Mouse (Mus musculus) gastrocnemius, postnatal 4 days (tissue): ENCODE data around the gene Gm47841. TPM values are rescaled to one million over a fixed set of nuclear protein-coding genes. Genes with fewer than 3 reads are reported as not detected.

Experiments
- DNase-seq, 2 experiments: peaks; one replicate each; pipeline ENCODE4 v3.0.0; 2021 to 2022; ENCODE audit warnings: low spot score in 2 of 2, mixed read lengths in 2 of 2
- total RNA-seq, 2 experiments: library from RNA; stranded (reverse); gene quantifications; 2 replicates each; pipeline ENCODE4 v1.2.3; 2021

Gm47841 gene
- total RNA-seq, 2 experiments from 2014 or later: 0.27 to 0.34 TPM

DNA sequence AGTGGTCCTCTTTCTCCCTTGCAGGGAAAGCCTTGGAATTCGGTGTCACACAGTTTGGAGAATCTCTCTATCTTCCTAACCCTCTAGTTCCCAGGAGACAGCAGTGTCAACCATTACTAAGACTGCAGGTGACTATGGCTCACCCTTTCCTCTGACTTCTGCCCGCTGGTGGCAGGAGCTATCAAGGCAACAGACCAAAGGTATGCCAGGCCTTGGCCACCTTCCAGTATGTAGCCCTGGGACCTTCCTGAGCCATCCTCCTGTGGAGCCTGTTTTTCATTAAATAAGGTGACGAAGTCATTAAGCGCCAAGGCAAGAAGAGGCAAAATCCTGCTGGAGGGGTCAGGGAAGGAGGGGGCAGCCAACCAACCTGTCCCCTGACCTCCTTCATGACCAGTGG, 28.0 kb upstream of the Gm47841 start:
- no peak for DNase-seq

DNA sequence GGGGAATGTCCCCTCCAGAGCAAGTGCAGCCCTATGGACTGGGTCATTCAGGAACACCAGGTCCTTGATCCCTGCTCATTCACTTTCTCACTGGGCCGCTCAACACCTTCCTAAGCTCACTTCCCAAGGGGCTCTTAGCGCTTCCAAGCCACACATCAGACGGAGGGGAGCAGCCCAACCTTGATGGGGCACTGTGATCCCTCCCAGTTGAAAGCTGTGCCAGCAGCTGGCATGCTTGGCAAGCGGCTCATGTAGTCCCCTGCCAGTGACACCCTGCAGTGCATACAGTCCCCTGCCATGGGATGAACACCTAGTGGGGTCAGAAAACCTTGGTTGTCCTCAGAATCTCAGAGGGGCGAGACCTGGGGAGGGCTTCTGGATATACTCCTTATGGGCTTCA, 26.9 kb upstream of the Gm47841 start:
- DNase-seq: no peak

DNA sequence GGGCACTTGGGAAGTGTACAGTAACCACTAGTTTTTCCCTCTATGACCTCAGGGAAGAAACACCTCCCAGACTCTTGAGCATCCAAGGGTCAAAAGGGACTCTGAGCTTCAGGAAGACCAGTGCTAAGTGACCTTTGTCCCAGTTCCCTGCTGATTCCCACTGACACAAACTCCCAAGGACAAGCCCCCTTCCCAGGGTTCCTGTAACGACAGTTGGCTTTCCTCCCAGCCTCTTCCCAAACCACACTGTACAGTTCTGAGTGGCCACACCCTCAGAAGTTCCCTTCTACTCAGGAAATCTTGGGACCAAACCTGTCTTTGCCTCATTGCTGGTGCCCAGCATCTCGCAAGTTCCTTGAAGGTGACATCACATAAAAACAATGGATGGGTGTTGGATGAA, 25.5 kb upstream of the Gm47841 start:
- DNase-seq: no peak

DNA sequence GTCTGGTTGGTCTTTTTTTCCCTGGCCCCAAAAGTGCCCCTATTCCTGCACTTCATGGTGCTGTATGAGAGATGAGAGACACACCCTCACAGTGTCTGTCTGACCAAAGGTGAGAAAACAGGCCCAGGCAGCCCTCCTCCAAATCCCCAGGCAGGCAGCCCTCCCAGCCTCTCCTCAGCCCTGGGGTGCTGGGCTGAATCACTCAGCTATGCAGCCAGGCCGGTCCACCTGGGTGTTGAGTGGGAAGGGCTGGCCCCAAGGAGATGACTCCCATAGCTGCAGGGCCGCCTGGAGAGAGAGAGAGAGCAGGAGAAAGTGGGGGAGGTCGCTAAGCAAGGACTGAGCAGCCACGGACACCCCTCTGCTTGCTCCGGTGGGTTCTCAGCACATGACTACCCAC, 23.6 kb upstream of the Gm47841 start:
- no peak for DNase-seq

DNA sequence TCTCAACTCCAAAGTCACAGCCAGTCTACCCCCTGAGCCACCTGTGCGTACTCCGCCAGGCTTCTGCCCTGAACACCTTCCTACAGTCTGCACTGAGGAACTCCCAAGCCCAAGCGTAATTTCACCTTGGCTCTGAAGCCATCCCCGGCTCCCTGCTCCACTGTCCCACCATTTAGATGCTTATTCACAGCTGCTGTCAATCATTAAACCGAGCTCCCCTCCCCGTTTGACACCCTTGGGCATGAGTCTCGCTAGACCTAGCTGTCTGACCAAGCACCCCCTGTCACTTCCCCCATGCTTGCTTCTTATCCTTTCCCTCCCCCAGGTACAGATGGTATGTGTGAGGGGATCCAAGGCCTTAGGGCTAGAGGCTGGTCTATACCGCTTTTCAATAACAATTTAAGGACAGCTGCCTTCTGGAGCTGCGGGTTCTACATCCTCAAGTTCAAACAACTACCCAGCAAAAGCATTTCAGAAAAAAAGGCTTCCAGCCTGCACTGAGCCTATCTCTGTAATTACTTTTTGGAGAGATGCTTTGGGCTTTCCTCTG, 22.5 kb upstream of the Gm47841 start:
- DNase-seq: no peak

DNA sequence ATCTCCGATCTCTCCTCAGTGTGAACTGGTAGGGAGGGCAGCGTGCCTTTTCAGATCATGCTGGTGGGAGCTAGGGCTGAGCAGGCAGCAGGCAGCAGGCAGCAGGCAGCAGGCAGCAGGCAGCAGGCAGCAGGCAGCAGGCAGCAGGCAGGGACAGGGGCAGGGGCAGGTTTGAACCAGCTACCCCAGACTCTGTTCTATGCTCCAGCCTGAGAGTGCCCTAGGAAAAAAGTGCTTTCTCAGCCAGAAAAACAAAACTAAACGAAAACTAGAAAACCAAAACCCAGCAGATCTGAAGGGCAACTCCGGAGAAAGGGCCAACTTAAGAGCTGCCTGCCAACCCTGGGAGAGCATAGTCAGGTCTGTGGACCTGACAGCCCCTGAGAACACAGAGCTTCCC, 21.5 kb upstream of the Gm47841 start:
- no peak for DNase-seq

DNA sequence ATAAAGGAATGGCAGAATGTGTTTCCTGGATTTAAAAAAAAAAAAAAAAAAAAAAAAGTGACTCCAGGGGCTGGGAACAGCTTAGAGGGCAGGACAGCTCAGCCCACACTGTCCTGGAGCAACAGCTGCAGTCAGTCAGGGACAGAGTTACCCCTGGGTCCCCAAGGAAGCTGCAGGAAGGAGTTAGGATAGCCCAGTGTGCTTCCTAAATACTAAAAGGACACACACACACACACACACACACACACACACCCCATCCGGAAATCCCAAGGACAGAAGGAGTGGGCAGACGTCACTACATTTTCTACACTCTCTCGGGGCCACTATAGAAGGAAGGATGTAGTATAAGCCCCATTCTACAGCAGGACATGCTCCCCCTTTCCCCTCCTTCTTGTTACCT, 20.8 kb upstream of the Gm47841 start:
- DNase-seq: no peak

DNA sequence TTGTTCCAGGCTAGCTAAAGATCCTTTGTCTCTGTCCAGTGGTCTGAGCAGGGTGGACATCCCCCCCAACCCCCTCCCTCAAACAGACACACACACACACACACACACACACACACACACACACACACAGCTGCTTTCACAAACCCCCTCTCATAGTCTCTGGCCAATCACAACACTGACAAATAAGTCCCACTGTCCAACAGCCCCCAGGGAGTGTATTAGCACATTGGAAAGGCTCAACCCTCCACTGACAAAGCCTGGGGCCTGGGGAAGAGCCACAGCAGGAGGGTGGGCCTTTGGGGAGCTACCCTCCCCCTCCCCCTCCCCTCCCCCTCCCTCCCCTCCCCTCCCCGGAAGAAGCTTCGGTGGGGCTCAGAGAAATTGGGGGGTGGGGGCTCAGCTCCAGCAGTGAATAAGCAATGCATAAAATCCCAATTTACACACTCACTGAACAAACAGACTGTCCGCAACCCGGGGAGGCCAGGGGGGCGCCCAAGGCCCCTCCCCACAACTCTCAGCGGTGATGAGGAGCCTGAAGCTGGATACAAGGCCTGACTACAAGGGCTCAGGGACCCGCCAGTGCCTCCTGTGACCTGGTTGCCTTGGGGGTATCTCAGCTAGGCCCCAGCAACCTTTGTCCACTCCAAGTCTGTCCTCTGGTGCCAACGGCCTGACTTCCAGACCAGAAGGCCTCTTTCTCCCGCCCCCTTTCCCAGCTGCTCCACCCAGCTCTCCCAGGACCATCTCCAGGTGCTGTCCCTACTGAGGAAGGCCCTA, 19.9 kb upstream of the Gm47841 start:
- DNase-seq: no peak

DNA sequence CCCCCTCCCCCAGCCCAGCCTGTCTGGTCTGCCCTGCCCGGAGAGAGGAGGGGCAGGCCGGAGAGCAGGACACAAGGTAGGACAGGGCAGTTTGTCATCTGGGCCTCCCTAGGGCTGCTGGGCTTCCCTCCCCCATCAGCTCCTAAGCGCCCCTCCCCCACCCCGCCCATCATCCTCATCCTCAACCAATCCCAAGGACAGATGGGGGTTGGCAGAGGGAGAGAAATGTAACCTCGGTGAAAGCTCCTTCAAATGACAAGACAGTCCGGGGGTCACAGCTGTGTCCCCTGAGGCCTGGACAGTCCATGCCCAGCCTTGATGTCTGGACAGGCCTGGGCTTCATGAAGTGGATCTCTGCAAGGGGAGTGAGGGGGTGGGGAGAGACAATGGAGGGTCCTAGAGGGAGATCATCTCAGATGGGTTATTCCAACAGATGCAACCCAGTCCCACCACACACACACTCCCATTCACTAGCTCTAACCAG, 19.2 kb upstream of the Gm47841 start:
- DNase-seq: no peak

DNA sequence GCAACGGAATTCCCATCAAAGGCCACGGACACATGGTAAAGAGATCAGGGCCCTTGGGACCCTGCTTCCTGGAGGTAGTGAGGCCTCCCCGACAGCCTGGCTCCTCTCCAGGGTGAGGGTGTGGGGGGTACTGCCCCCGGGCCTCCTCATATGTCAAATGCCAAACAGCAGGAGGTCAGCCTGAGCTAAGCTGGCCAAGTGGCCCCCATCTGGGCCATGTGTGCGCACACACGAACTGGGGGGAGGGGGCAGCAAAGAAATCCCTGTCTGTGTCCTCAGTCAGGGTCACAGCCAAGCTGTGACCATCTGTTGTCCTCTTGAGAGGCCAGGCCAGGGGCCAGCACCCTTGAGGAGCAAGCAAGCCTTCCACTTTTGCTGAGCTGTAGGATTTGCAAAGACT, 17.9 kb upstream of the Gm47841 start:
- peak in 1 of 2 experiments; percentile 48 for DNase-seq

DNA sequence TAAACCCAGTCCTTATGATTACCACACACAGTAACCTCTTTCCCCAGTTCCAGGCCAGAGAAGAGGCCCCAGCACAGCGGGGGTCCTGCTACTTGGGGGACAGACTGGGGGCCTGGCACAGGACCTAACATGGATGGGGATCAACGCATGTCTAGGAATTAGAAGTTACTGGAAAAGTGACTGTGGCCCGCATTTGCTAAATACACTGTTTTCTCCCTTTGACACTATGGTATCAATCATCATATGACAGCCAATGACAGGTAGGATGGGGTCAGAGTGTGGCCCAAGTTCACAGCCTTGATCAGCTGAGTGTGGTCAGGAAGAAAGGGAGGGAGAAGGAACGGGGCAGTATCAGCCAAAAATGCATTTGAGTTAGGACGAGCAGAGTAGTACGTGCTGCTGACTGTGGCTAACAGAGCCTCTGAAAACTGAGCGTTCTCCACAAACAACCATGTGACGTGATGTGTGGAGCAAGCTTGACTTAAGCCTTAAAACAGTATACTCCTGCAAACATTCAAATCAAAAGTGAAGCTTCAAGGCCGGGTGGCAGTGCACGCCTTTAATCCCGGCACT, 13.2 kb upstream of the Gm47841 start:
- no peak for DNase-seq

DNA sequence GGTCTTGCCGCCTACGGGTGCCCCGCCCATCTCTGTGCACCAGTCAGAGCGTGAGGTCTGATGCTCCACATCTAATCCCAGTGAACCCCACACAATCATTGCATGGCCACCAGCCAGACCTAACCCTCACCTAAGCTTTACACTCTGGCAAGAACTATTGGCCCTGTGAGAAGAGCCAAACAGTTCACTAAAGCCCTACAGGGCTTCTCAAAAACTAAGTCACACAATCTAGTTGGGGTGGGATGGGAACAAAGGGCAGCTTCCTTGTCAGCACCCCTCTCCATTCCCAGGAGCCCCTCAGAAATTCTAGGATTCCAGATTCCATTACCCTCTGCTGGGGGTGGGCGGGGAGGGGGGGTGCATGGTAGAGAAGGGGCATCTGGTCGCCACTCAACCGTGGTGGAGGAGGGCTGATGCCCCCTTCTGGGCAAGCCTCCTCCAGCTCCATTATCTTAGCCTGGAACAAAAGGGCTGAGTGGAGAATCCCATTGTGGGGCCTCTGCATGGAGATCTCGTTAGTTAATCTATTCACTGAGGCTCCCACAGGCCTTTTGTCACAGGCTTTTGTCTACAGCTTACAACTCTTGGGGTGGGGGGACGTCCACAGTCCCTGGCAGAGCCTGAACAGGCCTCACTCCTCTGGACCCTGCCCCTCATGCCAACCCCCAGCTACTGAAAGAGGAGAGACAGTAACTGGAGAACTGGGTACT, 12.5 kb upstream of the Gm47841 start:
- no peak for DNase-seq

DNA sequence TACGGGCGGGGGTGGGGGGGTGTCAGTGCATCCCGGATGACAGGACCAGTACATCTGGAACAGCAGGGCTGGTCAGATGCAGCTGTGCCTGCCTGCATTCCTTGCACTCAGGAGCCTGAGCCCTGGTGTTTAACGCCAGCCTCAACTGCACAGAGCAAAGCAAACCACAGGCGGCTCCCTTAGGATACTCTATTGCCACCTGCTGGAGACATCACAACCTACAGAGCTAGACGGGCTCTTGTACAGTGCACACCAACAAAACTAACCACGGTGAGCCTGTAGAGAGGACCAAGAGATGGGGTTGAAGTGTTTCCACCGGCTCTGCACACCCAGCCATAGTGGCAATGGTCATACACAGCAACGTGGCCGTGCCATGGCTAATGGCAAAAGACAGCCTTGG, 9.0 kb upstream of the Gm47841 start:
- DNase-seq: peak in 1 of 2 experiments; percentile 59

DNA sequence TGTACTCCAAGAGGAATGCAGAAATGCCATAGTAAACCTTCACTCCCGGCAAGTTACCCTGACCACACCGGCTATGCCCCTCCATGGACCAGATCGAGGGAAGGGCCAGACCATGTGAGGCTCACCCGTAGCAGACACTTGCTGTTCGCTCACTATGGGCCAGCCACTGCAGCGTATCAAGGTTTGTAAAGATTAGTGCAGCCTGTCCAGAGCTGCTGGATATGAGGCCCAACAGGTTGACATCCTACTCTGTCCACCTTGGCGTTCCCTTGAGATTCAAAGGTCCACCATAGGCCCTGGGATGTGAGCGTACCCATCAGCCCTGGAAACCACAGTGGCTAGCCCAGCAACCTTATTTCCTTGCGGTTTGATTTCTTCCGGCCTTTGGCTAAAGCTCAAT, 7.3 kb upstream of the Gm47841 start:
- DNase-seq: no peak

DNA sequence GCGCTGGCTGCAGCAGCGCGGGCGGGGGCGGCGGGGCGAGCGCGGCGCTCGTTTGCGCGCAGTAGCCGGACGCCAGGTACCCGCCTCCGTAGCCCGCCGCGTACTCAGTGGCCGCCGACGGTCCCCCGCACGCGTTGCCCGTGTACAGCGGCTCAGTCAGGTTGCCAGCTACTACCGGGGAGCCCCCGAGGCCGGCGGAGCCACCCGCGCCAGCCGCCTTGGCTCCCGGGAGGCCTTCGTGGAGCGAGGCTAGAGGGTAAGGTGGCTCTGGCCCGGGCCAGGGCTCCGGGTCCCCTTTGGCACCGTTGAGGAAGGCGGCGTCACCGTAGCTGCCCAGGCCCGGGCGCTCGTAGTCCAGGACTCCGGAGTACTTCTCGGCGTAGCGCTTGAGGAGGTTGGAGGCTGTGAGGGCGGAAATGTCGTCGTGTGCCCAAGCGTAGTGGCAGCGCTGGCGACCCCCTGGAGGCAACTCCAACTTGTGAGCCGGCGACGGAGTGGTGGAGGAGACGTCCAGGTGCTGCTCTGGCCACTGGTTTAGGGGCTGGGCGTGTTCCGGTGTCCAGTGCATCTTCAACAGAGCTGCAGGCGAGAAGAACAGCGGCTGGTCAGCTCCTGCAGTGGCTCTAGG, 6.7 kb upstream of the Gm47841 start:
- no peak for DNase-seq

DNA sequence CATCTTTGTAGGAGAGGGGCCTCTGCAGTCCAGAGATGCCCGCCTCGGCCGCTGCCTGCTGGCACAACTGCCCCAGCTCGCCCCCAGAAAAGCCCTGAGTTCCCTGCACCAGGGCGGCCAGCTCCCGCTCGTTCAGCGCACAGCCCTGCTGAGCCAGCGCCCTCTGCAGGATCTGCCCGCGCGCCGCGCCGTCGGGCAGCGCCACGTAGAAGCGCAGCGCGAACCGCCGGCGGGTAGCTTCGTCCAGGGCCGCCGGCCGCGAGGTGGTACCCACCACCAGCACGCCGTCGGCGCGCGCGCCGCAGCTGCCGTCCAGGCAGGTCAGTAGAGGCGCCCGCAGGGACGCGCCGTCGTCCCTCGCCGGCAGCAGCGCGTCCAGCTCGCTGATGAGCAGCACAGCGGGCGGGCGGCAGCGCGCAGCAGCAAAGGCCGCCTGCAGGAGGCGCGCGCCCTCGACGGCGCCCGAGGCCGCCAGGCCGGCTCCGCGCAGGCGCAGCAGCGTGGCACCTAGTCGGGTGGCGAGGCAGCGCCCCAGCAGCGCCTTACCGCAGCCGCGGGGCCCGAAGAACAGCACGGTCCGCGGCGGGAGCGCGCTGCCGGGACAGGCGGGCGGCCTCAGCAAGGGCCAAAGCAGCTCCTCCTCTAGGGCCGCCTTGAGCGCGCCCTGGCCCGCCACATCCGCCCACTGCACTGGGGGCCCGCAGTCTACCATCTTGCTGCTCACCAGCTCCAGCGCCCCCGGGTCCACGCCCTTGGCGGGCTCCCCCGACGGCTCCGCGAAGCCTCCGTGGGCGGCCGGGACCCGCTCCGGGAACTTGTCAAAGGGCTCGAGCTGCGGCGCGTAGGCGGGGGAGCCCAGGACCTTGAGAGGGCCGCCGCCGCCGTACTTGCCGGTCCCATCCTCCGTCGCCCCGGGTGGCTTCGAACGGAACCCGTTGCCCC, 5.6 kb upstream of the Gm47841 start:
- peak in 1 of 2 experiments; percentile 37 for DNase-seq

DNA sequence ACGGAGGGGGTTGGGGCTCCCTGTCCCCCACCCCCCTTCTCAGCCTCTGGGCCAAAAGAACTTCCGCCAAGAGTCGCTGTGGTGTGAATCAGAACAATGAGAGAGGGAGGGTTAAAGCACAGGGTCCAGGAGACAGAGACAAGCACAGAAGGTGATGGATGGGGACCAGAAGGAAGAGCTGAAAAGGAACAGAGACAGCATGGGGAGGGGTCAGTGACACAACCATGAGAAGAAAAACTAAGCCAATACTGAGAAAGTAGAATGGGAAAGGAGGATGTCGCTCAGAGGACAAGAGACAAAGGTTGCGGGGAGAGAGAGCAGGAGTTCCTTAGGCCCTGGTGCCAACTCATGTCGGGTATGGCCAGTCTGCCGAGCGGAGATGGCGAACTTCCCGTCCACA, 4.7 kb upstream of the Gm47841 start:
- DNase-seq: no peak

DNA sequence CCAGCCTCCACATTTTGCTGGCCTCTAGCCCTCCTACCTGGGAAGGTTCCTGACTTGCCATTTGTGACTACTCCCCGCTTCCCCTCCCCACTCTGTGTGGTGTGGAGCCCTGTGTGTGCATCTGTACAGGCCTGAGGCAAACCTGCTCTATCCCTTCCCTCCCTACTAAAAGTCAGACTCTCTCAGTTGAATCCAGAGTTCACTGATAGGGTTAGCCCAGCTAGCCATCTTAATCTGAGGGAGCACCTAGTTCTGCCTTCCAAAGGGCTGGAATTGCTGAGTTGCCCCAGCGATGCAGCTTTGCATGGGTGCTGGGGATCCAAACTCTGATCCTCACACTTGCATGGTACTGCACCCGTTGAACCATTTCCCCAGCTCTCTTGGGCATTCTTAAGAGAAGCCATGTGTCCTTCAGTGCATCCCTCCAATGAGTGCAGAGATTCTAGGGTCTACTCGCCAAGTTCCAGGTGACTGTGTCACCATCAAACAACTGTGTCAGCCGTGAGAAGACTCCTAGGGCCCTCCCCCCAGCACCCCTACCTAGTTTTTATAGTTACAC, 1.2 kb upstream of the Gm47841 start:
- no peak for DNase-seq

DNA sequence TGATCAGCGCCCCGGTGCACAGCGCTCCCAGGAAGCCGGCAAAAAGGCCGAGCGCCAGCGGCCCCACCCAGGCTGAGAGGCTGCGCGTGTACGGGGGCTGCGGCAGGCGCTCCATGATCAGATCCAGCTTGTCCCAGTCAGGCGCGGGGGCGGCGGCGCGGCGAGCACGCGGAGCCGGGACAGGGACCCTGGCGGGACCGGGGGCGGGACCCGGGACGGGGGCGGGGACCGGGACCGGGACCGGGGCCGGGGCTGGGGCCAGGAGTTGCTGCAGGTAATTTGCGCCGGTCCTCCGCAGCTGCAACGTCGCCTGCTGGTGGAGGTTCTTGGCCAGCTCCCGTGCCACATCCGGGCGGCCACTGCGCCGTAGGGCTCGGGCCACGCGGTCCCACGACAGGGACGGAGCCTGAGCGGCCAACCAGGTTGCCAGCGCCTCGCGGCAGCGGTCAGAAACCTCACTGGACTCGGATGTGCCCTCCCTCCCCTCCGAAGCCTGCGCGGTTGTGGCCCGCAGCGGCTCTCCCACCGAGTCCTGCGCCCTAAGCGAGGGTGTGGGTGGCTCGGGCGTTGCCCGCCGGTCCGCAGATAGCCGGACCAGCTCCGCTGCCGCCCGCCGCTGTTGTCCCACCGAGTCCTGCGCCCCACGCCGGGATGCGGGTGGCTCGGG, 537 bp downstream of the Gm47841 start:
- peak in 1 of 2 experiments; percentile 42 for DNase-seq
